Mouse (Mus musculus) heart, postnatal 0 days (tissue): ENCODE data around the gene Olfr1245.

ENCODE experiments used
- CTCF ChIP-seq: IDR thresholded peaks from 2 replicates; pipeline ENCODE4 v1.5.1; 2016; ENCODE audit warnings: antibody characterized with exemption, control low read depth, low read depth
- EP300 ChIP-seq: IDR thresholded peaks from 2 replicates; pipeline ENCODE4 v1.6.1; 2016; ENCODE audit warnings: antibody characterized with exemption, low read depth

GRCm38 (mm10) chr2:89593057-89593456, 14.8 kb upstream of the Olfr1245 start, which contains the start of gene Olfr1246:
- TF ChIP-seq CTCF (no peak), EP300 (no peak)
